Mouse (Mus musculus) MEL (cell line): ENCODE measurements around the gene Spats1. TPM values are rescaled to one million over a fixed set of nuclear protein-coding genes. Genes with fewer than 3 reads are reported as not detected.

Source experiments
- DNase-seq: peaks from one replicate; pipeline ENCODE4 v3.0.0; 2011; ENCODE audit warnings: low read depth, low spot score
- H3K27ac ChIP-seq: 2 replicates; pipeline ENCODE4 v1.5.1; 2012; ENCODE audit warnings: low read depth, mild to moderate bottlenecking, control low read depth, low read length, moderate library complexity; ENCODE audit not compliant: control insufficient read depth
- H3K27me3 ChIP-seq, 2 experiments: fragments of 150-350 bp in 1 of 2; sonication (generic) in 1 of 2; 2 replicates each; pipeline ENCODE4 v1.6.1; 2012; ENCODE audit warnings: low read length in 2 of 2, mild to moderate bottlenecking in 2 of 2, improper control_type of control experiment in 1 of 2, moderate library complexity in 1 of 2; ENCODE audit not compliant: insufficient read depth in 2 of 2, control insufficient read depth in 1 of 2
- H3K36me3 ChIP-seq, 2 experiments: 2 replicates each; pipeline ENCODE4 v1.6.1; 2012 to 2014; ENCODE audit warnings: low read length in 2 of 2, improper control_type of control experiment in 1 of 2, inconsistent platforms in 1 of 2, mild to moderate bottlenecking in 1 of 2; ENCODE audit not compliant: insufficient read depth in 2 of 2, control insufficient read depth in 1 of 2
- H3K4me1 ChIP-seq, 2 experiments: fragments of 150-350 bp in 1 of 2; sonication (generic) in 1 of 2; 2 replicates each; pipeline ENCODE4 v1.6.1; 2012; ENCODE audit warnings: low read length in 2 of 2, improper control_type of control experiment in 1 of 2, mild to moderate bottlenecking in 1 of 2; ENCODE audit not compliant: insufficient read depth in 2 of 2, control insufficient read depth in 1 of 2
- H3K4me3 ChIP-seq, 2 experiments: fragments of 150-350 bp in 1 of 2; sonication (generic) in 1 of 2; 2 replicates each; pipeline ENCODE4 v1.5.1; 2012; ENCODE audit warnings: low read depth in 2 of 2, low read length in 2 of 2, mild to moderate bottlenecking in 2 of 2, moderate library complexity in 2 of 2, control low read depth in 1 of 2, improper control_type of control experiment in 1 of 2; ENCODE audit not compliant: control insufficient read depth in 1 of 2, insufficient read depth in 1 of 2
- H3K79me2 ChIP-seq: 2 replicates; pipeline ENCODE4 v1.6.1; 2012; ENCODE audit warnings: mild to moderate bottlenecking, low read length, moderate library complexity; ENCODE audit not compliant: control insufficient read depth, poor library complexity, insufficient read depth
- H3K9ac ChIP-seq: 2 replicates; pipeline ENCODE4 v1.6.1; 2012; ENCODE audit warnings: low read depth, mild to moderate bottlenecking, control low read depth, low read length, moderate library complexity; ENCODE audit not compliant: control insufficient read depth, poor library complexity, severe bottlenecking
- H3K9me3 ChIP-seq: fragments of 150-350 bp; sonication (generic); replicated peaks from 2 replicates; pipeline ENCODE4 v1.6.1; 2012; ENCODE audit warnings: mild to moderate bottlenecking, low read length, improper control_type of control experiment, moderate library complexity; ENCODE audit not compliant: insufficient read depth
- BHLHE40 ChIP-seq: IDR thresholded peaks from 2 replicates; pipeline ENCODE4 v1.6.1; 2012; ENCODE audit warnings: low read depth, mild to moderate bottlenecking, inconsistent platforms, low read length, improper control_type of control experiment, borderline replicate concordance
- CHD2 ChIP-seq: IDR thresholded peaks from 2 replicates; pipeline ENCODE4 v1.6.1; 2011; ENCODE audit warnings: low read length, improper control_type of control experiment
- CTCF ChIP-seq, 3 experiments: IDR thresholded peaks in 2 of 3; conservative IDR thresholded peaks in 1 of 3; 2 replicates each; pipeline ENCODE4 v1.5.1; 2011 to 2012; ENCODE audit warnings: low read length in 3 of 3, low read depth in 2 of 3, mild to moderate bottlenecking in 2 of 3, improper control_type of control experiment in 1 of 3, inconsistent platforms in 1 of 3, mixed read lengths in 1 of 3, moderate library complexity in 1 of 3; ENCODE audit not compliant: control insufficient read depth in 1 of 3, insufficient read depth in 1 of 3, poor library complexity in 1 of 3, severe bottlenecking in 1 of 3
- E2F4 ChIP-seq: IDR thresholded peaks from 2 replicates; pipeline ENCODE4 v1.6.1; 2011; ENCODE audit warnings: low read depth, low read length, improper control_type of control experiment, borderline replicate concordance
- EP300 ChIP-seq, 2 experiments: IDR thresholded peaks; 2 replicates each; pipeline ENCODE4 v1.6.1; 2011; ENCODE audit warnings: improper control_type of control experiment in 2 of 2, low read length in 2 of 2, low read depth in 1 of 2, mild to moderate bottlenecking in 1 of 2
- ETS1 ChIP-seq: IDR thresholded peaks from 2 replicates; pipeline ENCODE4 v1.6.1; 2012; ENCODE audit warnings: low read depth, mild to moderate bottlenecking, inconsistent platforms, low read length, improper control_type of control experiment, moderate library complexity
- HCFC1 ChIP-seq: IDR thresholded peaks from 2 replicates; pipeline ENCODE4 v1.6.1; 2012; ENCODE audit warnings: low read depth, mild to moderate bottlenecking, inconsistent platforms, low read length, improper control_type of control experiment, moderate library complexity
- JUND ChIP-seq: IDR thresholded peaks from 2 replicates; pipeline ENCODE4 v1.6.1; 2011; ENCODE audit warnings: low read depth, mild to moderate bottlenecking, improper control_type of control experiment, low read length
- MAZ ChIP-seq: IDR thresholded peaks from 2 replicates; pipeline ENCODE4 v1.6.1; 2012; ENCODE audit warnings: low read depth, mild to moderate bottlenecking, inconsistent platforms, low read length, improper control_type of control experiment
- MXI1 ChIP-seq: IDR thresholded peaks from 2 replicates; pipeline ENCODE4 v1.6.1; 2011; ENCODE audit warnings: mild to moderate bottlenecking, low read depth, low read length, improper control_type of control experiment
- MYB ChIP-seq: IDR thresholded peaks from 2 replicates; pipeline ENCODE4 v1.6.1; 2011; ENCODE audit warnings: mild to moderate bottlenecking, low read depth, low read length, improper control_type of control experiment
- MYC ChIP-seq: IDR thresholded peaks from 2 replicates; pipeline ENCODE4 v1.6.1; 2011; ENCODE audit warnings: low read depth, mild to moderate bottlenecking, low read length, improper control_type of control experiment, moderate library complexity
- NELFE ChIP-seq: IDR thresholded peaks from 2 replicates; pipeline ENCODE4 v1.6.1; 2011; ENCODE audit warnings: low read depth, low read length, improper control_type of control experiment
- NRF1 ChIP-seq: IDR thresholded peaks from 2 replicates; pipeline ENCODE4 v1.6.1; 2014; ENCODE audit warnings: low read depth, mild to moderate bottlenecking, inconsistent platforms, low read length, improper control_type of control experiment, moderate library complexity; ENCODE audit not compliant: poor library complexity, insufficient read depth, severe bottlenecking
- POLR2A ChIP-seq, 2 experiments: IDR thresholded peaks; 2 replicates each; pipeline ENCODE4 v1.6.1; 2011 to 2012; ENCODE audit warnings: low read length in 2 of 2, mild to moderate bottlenecking in 2 of 2, control low read depth in 1 of 2, improper control_type of control experiment in 1 of 2, low read depth in 1 of 2, moderate library complexity in 1 of 2; ENCODE audit not compliant: control insufficient read depth in 1 of 2, insufficient read depth in 1 of 2, poor library complexity in 1 of 2
- RAD21 ChIP-seq: IDR thresholded peaks from 2 replicates; pipeline ENCODE4 v1.6.1; 2011; ENCODE audit warnings: mild to moderate bottlenecking, low read depth, low read length, improper control_type of control experiment
- SIN3A ChIP-seq: IDR thresholded peaks from 2 replicates; pipeline ENCODE4 v1.6.1; 2012; ENCODE audit warnings: low read length, improper control_type of control experiment, inconsistent platforms
- SMC3 ChIP-seq: IDR thresholded peaks from 2 replicates; pipeline ENCODE4 v1.6.1; 2011; ENCODE audit warnings: low read depth, low read length, improper control_type of control experiment
- TCF12 ChIP-seq: IDR thresholded peaks from 2 replicates; pipeline ENCODE4 v1.6.1; 2014; ENCODE audit warnings: low read depth, mild to moderate bottlenecking, inconsistent platforms, low read length, improper control_type of control experiment, moderate library complexity
- UBTF ChIP-seq: IDR thresholded peaks from 2 replicates; pipeline ENCODE4 v1.6.1; 2012; ENCODE audit warnings: low read depth, mild to moderate bottlenecking, inconsistent platforms, low read length, improper control_type of control experiment, moderate library complexity, borderline replicate concordance; ENCODE audit not compliant: insufficient read depth
- USF1 ChIP-seq: IDR thresholded peaks from 2 replicates; pipeline ENCODE4 v1.6.1; 2014; ENCODE audit warnings: low read depth, mild to moderate bottlenecking, inconsistent platforms, low read length, improper control_type of control experiment, moderate library complexity
- USF2 ChIP-seq, 2 experiments: IDR thresholded peaks; 2 replicates each; pipeline ENCODE4 v1.6.1; 2011 to 2012; ENCODE audit warnings: improper control_type of control experiment in 2 of 2, low read length in 2 of 2, borderline replicate concordance in 1 of 2, inconsistent platforms in 1 of 2, low read depth in 1 of 2, mild to moderate bottlenecking in 1 of 2; ENCODE audit not compliant: insufficient read depth in 1 of 2
- ZKSCAN1 ChIP-seq: IDR thresholded peaks from 2 replicates; pipeline ENCODE4 v1.6.1; 2012; ENCODE audit warnings: low read depth, mild to moderate bottlenecking, inconsistent platforms, low read length, improper control_type of control experiment, moderate library complexity
- ZMIZ1 ChIP-seq: IDR thresholded peaks from 2 replicates; pipeline ENCODE4 v1.6.1; 2012; ENCODE audit warnings: low read depth, mild to moderate bottlenecking, inconsistent platforms, low read length, improper control_type of control experiment, moderate library complexity
- ZNF384 ChIP-seq: IDR thresholded peaks from 2 replicates; pipeline ENCODE4 v1.6.1; 2012; ENCODE audit warnings: low read depth, mild to moderate bottlenecking, inconsistent platforms, low read length, improper control_type of control experiment
- polyA plus RNA-seq, 2 experiments: library from polyadenylated mRNA; stranded (reverse) in 1 of 2; unstranded in 1 of 2; fragments of >175 nt in 1 of 2; fragments of >200 nt in 1 of 2; gene quantifications; 2 replicates each; pipeline versions ENCODE4 v1.2.1 to v1.2.4; 2012; ENCODE audit warnings: low replicate concordance in 2 of 2, low read depth in 1 of 2; ENCODE audit not compliant: insufficient read length in 2 of 2, insufficient read depth in 1 of 2, missing spikeins in 1 of 2
- total RNA-seq: library from RNA; depleted of rRNA; stranded (reverse); fragments of 300-350 nt; gene quantifications from 2 replicates; pipeline ENCODE4 v1.2.3, GENCODE M21; 2012

The Spats1 gene
- total and polyA plus RNA-seq, 3 experiments: 1.5 to 149 (median 2.5) TPM

GRCm38 (mm10) chr17:45506700-45507189, 31.5 kb upstream of the Spats1 start, which contains the start of gene Aars2 (continued):
- TF ChIP-seq JUND: no peak
- TF ChIP-seq HCFC1: peak; percentile 96

DNA sequence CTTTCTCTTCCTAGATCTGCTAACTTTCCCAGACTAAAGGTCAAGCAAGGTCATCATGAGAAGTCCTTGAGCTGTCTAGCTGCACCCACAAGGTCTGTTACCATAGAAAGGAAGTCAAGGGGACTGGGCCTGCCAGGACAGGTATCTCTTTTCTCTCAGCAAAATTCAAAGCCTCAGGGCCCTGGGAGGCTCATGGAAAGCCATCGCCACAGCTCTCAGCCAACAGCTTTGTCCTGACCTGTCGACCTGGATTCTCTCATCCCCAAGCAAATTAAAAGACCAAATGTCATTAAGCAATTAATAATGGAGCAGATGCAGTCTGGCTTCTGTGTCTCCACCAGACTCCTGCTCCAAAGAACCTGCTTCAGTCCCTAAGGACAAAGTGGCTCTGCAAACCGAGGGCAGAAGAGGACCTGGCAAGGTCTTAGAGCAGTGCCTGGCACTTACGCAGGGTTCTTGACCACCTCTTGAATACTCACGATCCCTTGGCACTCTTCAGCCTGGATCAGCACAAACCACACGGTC, 30.8 kb upstream of the Spats1 start:
- H3K4me1 ChIP-seq: peaks cover 14 to 38% of the 10 kb centered on the region in 2 experiments
- peak overlapping the region in 1 of 2 experiments; percentile 90; a peak in 2 of 4 replicates for H3K4me3 ChIP-seq
- TF ChIP-seq JUND (no peak), USF1 (no peak), ZKSCAN1 (no peak), CTCF (IDR thresholded peaks at IDR 0.05 in 2 of 3, conservative IDR thresholded peaks at IDR 0.05 in 1 of 3; ENCODE audit: control insufficient read depth in 1 of 3, insufficient read depth in 1 of 3, low read depth in 2 of 3, low read length in 3 of 3, poor library complexity in 1 of 3, severe bottlenecking in 1 of 3) (no peak), ZMIZ1 (no peak)

DNA sequence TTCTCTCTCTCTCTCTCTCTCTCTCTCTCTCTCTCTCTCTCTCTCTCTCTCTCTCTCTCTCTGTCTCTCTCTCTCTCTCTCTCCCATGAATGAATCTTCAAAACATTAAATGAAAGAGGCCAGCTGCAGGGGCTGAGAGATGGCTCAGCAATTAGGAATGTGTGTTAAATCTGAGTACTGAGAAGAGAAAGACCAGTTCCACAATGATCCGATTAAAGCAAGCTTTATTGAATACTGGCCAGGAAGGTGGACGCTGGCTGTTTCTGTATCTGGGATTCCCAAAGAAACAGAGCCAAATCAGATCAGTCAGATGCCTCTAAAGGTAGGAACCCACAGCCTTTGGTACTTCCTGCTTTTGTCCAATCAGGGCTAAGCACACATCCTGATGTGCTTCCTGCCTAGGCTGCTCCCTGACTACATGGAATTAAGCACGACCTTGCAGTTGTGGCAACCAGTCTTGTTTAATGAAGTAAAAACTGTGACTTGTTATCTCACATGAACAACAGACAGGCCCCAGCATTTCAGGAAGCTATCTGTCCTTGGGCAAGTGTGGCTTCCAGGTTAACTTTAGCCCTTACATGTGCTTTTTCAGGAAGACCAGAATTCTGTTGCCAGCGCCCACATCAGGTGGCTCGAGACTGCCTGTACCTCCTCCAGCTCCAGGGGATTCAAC, 28.2 kb upstream of the Spats1 start:
- Histone ChIP-seq H3K4me1 (peaks cover 10 to 29% of the 10 kb centered on the region in 2 experiments), H3K79me2 (no peaks in the 10 kb centered on the region; the same call in 1 of the 2 replicates)
- TF ChIP-seq BHLHE40 (0 out of 2 replicates have a peak, but pooled peaks have one; percentile 29), EP300 (IDR thresholded peaks at IDR 0.05; ENCODE audit: low read depth in 1 of 2, low read length in 2 of 2) (peak; percentile 72 to 78), MXI1 (peak; percentile 82), JUND (no peak; the same call in 1 of the 2 replicates), ETS1 (peak; percentile 66; the same call in 1 of the 2 replicates), MYB (peak; percentile 50; the same call in 1 of the 2 replicates), CHD2 (no peak), ZMIZ1 (no peak; the same call in 1 of the 2 replicates), HCFC1 (peak; percentile 77), ZNF384 (no peak), SIN3A (peak; percentile 85), POLR2A (IDR thresholded peaks at IDR 0.05; ENCODE audit: control insufficient read depth in 1 of 2, insufficient read depth in 1 of 2, low read depth in 1 of 2, low read length in 2 of 2, poor library complexity in 1 of 2) (peak in 1 of 2 experiments; percentile 58; a peak in 2 of 4 replicates), MYC (peak; percentile 93), UBTF (no peak), SMC3 (no peak), RAD21 (no peak), MAZ (no peak), E2F4 (no peak), ZKSCAN1 (no peak), TCF12 (peak; percentile 82), NRF1 (no peak), NELFE (peak; percentile 59), USF2 (IDR thresholded peaks at IDR 0.05; ENCODE audit: borderline replicate concordance in 1 of 2, insufficient read depth in 1 of 2, low read depth in 1 of 2, low read length in 2 of 2) (no peak), USF1 (peak; percentile 4; the same call in 1 of the 2 replicates)

More for the DNA sequence above, 30.8 kb upstream of the Spats1 start:
- no peaks in the 10 kb centered on the region for H3K27me3 ChIP-seq
- no peaks in the 10 kb centered on the region; the same call in 1 of the 2 replicates for H3K79me2 ChIP-seq
- peak overlapping the region; percentile 43 for H3K9ac ChIP-seq
- DNase-seq: no peak
- H3K9me3 ChIP-seq: no peaks in the 10 kb centered on the region
- peaks cover 0 to 19% of the 10 kb centered on the region in 2 experiments; a peak in 2 of 4 replicates for H3K36me3 ChIP-seq
- H3K27ac ChIP-seq: no peak overlapping the region

More for the DNA sequence above, 28.2 kb upstream of the Spats1 start:
- no peaks in the 10 kb centered on the region for H3K9me3 ChIP-seq
- H3K9ac ChIP-seq: peak overlapping the region; percentile 27
- peak overlapping the region; percentile 76 for H3K27ac ChIP-seq
- DNase-seq: peak; percentile 91
- peaks cover 0 to 11% of the 10 kb centered on the region in 2 experiments; a peak in 2 of 4 replicates for H3K36me3 ChIP-seq
- H3K4me3 ChIP-seq: peak overlapping the region in 1 of 2 experiments; percentile 21; a peak in 2 of 4 replicates
- H3K27me3 ChIP-seq: no peaks in the 10 kb centered on the region
